Mouse (Mus musculus): ENCODE measurements at regions not wholly inside any gene's neighbourhood (a gene's known extent, or its start where the extent isn't known, plus 50 kb on each side); places are given as distances from the start of the nearest gene placed in this dataset.

DNA sequence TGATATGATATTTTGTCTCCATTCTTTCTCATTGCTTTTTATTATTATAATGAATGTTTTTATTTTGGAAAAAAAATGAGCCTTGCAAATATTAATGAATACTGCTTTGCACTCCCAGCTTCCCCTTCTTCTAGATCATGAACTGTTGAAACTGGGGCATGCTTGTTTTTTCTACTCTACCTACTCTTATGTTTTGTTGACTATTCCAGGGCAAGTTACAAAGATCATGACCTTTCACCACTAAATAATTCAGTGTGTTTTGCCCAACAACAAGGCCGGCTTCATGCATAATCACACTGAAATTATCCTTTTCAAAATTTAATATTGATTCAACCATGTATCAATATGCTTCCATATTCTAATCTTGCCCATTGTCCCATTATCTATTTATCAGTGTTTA lies 494.3 kb upstream of the Mon1b start:
- TF ChIP-seq EP300 (IDR thresholded peaks at IDR 0.05; ENCODE audit: insufficient read depth, low read depth, low read length): no peak
- no peak for TF ChIP-seq CTCF (IDR thresholded peaks at IDR 0.05)

Measured in heart, adult 2 months (tissue).